Mouse (Mus musculus): Measurements from ENCODE around the gene Mrgpra6. TPM values are rescaled to one million over a fixed set of nuclear protein-coding genes. Genes with fewer than 3 reads are reported as not detected.

Mrgpra6 gene
- polyA plus RNA-seq, 1 experiment from 2014 or later: not detected

DNA sequence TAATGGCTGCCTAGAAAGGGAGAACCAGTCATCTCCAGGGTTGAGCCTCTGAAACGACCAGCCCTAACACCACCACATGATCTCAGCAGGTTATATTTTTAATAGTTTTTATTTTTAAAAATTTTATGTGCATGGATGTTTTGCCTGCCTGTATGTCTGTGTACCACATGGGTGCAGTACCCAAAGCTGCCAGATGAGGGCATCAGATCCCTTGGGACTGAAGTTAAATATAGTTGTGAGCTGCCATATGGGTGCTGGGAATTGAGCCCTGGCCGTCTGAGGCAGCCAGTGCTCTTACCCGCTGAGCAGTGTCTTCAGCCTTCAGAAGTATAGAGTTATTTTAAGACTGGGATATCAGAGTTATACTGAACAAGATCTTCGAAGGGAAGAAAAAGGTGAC is 49.3 kb downstream of the Mrgpra6 start:
- no peak overlapping the region for H3K9ac ChIP-seq (ENCODE audit: low read depth, low read length)
- H3K27ac ChIP-seq (ENCODE audit: low read depth, low read length): no peak overlapping the region
- no peak overlapping the region for H3K4me2 ChIP-seq (ENCODE audit: low read length)
- H3K4me1 ChIP-seq (ENCODE audit: control insufficient read depth, insufficient read depth, low read depth, low read length): no peaks in the 10 kb centered on the region
- WGBS: 95% methylated on average over 4 of the region's 4 CpGs
- H3K9me3 ChIP-seq (ENCODE audit: control insufficient read depth, low read length): peaks cover 1% of the 10 kb centered on the region
- no peaks in the 10 kb centered on the region for H3K27me3 ChIP-seq (replicated peaks; ENCODE audit: control insufficient read depth, insufficient read depth, low read length)
- H3K36me3 ChIP-seq (ENCODE audit: control insufficient read depth, insufficient read depth, low read length): no peaks in the 10 kb centered on the region
- no peak for ATAC-seq
- H3K4me3 ChIP-seq (ENCODE audit: low read length): no peak overlapping the region

DNA sequence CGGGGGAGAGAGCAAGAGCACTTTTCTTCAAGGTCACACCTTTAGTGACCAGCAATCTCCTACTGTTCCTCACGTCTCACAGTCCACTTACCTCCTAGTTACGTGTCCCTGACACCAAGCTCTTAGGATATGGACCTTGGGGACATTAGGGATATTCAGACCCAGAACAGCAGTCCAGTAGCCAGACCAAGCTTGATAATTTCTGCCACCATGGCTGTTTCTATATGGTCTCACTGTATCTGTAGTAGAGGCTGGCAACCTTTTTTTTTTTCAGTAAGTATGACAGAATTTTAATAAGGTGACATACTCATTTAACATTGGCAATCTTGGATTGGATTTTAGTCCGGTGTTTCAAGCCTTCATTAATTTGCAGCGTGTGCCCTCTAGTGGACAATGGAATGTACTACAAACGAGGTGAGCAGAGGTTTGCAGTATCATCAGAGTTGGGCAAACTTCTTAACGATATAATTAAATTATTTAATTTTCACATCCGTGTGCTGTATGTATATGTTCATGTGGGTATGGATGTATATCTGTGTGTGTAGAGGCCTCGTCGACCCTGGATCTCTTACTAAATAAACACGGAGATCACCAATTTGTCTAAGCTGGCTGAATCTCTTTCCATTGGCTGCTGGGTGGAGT is 54.2 kb downstream of the Mrgpra6 start:
- peak overlapping the region; percentile 47 for H3K4me2 ChIP-seq (ENCODE audit: low read length)

GRCm38 (mm10) chr7:47148298-47148697 is 56.4 kb downstream of the Mrgpra6 start:
- no peak overlapping the region for H3K27ac ChIP-seq (ENCODE audit: low read depth, low read length)
- no peaks in the 10 kb centered on the region for H3K36me3 ChIP-seq (ENCODE audit: control insufficient read depth, insufficient read depth, low read length)
- no peak overlapping the region for H3K4me2 ChIP-seq (ENCODE audit: low read length)
- H3K9me3 ChIP-seq (ENCODE audit: control insufficient read depth, low read length): no peaks in the 10 kb centered on the region
- H3K4me1 ChIP-seq (ENCODE audit: control insufficient read depth, insufficient read depth, low read depth, low read length): no peaks in the 10 kb centered on the region
- no peaks in the 10 kb centered on the region for H3K27me3 ChIP-seq (replicated peaks; ENCODE audit: control insufficient read depth, insufficient read depth, low read length)
- WGBS: 86% methylated on average over 7 of the region's 7 CpGs
- H3K4me3 ChIP-seq (ENCODE audit: low read length): no peak overlapping the region
- no peak overlapping the region for H3K9ac ChIP-seq (ENCODE audit: low read depth, low read length)
- ATAC-seq: no peak

More for the DNA sequence above, 54.2 kb downstream of the Mrgpra6 start:
- H3K4me1 ChIP-seq (ENCODE audit: control insufficient read depth, insufficient read depth, low read depth, low read length): no peaks in the 10 kb centered on the region
- no peaks in the 10 kb centered on the region for H3K9me3 ChIP-seq (ENCODE audit: control insufficient read depth, low read length)
- peak; percentile 74 for ATAC-seq
- 0 out of 2 replicates have a peak overlapping the region, but pooled peaks have one; percentile 18 for H3K4me3 ChIP-seq (ENCODE audit: low read length)
- WGBS: 17% methylated on average over 11 of the region's 11 CpGs
- H3K36me3 ChIP-seq (ENCODE audit: control insufficient read depth, insufficient read depth, low read length): no peaks in the 10 kb centered on the region
- no peaks in the 10 kb centered on the region for H3K27me3 ChIP-seq (replicated peaks; ENCODE audit: control insufficient read depth, insufficient read depth, low read length)
- no peak overlapping the region for H3K9ac ChIP-seq (ENCODE audit: low read depth, low read length)
- no peak overlapping the region for H3K27ac ChIP-seq (ENCODE audit: low read depth, low read length)

- H3K4me2 ChIP-seq (ENCODE audit: low read length): no peak overlapping the region
- 62% methylated on average over 12 of the region's 12 CpGs for WGBS
Measured at GRCm38 (mm10) chr7:47146034-47146812, 58.5 kb downstream of the Mrgpra6 start.

GRCm38 (mm10) chr7:47144299-47144698 is 60.4 kb downstream of the Mrgpra6 start:
- H3K4me3 ChIP-seq (ENCODE audit: low read length): no peak overlapping the region
- ATAC-seq: no peak
- H3K36me3 ChIP-seq (ENCODE audit: control insufficient read depth, insufficient read depth, low read length): no peaks in the 10 kb centered on the region
- no peak overlapping the region for H3K27ac ChIP-seq (ENCODE audit: low read depth, low read length)
- no peaks in the 10 kb centered on the region for H3K27me3 ChIP-seq (replicated peaks; ENCODE audit: control insufficient read depth, insufficient read depth, low read length)
- WGBS: 23% methylated on average over 6 of the region's 6 CpGs
- H3K9me3 ChIP-seq (ENCODE audit: control insufficient read depth, low read length): no peaks in the 10 kb centered on the region
- H3K4me1 ChIP-seq (ENCODE audit: control insufficient read depth, insufficient read depth, low read depth, low read length): no peaks in the 10 kb centered on the region
- H3K9ac ChIP-seq (ENCODE audit: low read depth, low read length): no peak overlapping the region
- H3K4me2 ChIP-seq (ENCODE audit: low read length): no peak overlapping the region

More at GRCm38 (mm10) chr7:47146034-47146812, 58.5 kb downstream of the Mrgpra6 start:
- H3K4me1 ChIP-seq (ENCODE audit: control insufficient read depth, insufficient read depth, low read depth, low read length): no peaks in the 10 kb centered on the region
- no peak for ATAC-seq
- no peak overlapping the region for H3K9ac ChIP-seq (ENCODE audit: low read depth, low read length)
- H3K9me3 ChIP-seq (ENCODE audit: control insufficient read depth, low read length): no peaks in the 10 kb centered on the region
- no peaks in the 10 kb centered on the region for H3K36me3 ChIP-seq (ENCODE audit: control insufficient read depth, insufficient read depth, low read length)
- no peak overlapping the region for H3K4me3 ChIP-seq (ENCODE audit: low read length)
- H3K27me3 ChIP-seq (replicated peaks; ENCODE audit: control insufficient read depth, insufficient read depth, low read length): no peaks in the 10 kb centered on the region
- H3K27ac ChIP-seq (ENCODE audit: low read depth, low read length): no peak overlapping the region

DNA sequence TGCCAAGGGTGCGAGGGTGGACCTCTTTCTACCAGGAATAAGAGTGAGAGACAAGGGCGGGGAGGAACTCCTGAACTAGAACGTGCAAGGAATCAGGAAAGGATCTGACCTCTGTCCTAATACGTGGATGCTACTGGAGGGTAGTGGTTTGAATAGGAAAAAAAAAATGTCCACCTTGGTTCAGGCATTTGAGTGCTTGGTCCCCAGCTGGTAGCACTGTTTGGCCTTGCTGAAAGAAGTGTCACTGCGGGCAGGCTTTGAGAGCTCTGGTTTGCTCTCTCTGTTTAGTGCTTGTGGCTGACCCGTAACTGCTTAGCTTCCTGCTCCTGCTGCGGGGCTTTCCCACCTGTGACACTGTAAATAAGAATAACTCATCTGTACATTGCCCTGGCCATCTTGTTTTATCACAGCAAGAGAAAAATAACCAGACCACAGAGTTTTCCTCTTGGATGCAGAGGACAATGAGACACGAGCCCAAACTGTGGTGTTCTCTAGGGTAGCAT is 64.8 kb downstream of the Mrgpra6 start:
- 84% methylated on average over 8 of the region's 8 CpGs for WGBS
- Histone ChIP-seq H3K9me3 (ENCODE audit: control insufficient read depth, low read length) (no peaks in the 10 kb centered on the region), H3K36me3 (ENCODE audit: control insufficient read depth, insufficient read depth, low read length) (no peaks in the 10 kb centered on the region), H3K4me2 (ENCODE audit: low read length) (no peak overlapping the region), H3K9ac (ENCODE audit: low read depth, low read length) (no peak overlapping the region), H3K27ac (ENCODE audit: low read depth, low read length) (no peak overlapping the region), H3K27me3 (replicated peaks; ENCODE audit: control insufficient read depth, insufficient read depth, low read length) (no peaks in the 10 kb centered on the region), H3K4me1 (ENCODE audit: control insufficient read depth, insufficient read depth, low read depth, low read length) (no peaks in the 10 kb centered on the region), H3K4me3 (ENCODE audit: low read length) (no peak overlapping the region)
- ATAC-seq: no peak

Other genes starting within 250 kb of the Mrgpra6 start
- 4.7 and 5.0 TPM in 2 replicates for gene Uevld, start 246.4 kb downstream of the Mrgpra6 start, polyA plus RNA-seq (2015; fragmentation: Nextera tagmentation; extraction: Ambion mirVana)
- gene Gm9999, start 221.3 kb downstream of the Mrgpra6 start, polyA plus RNA-seq (2015; fragmentation: Nextera tagmentation; extraction: Ambion mirVana): not detected in 2 replicates
- 7.4 and 8.0 TPM in 2 replicates for gene Spty2d1, start 196.5 kb downstream of the Mrgpra6 start, polyA plus RNA-seq (2015; fragmentation: Nextera tagmentation; extraction: Ambion mirVana)
- 25.9 and 27.3 TPM in 2 replicates for gene Tmem86a, start 154.3 kb downstream of the Mrgpra6 start, polyA plus RNA-seq (2015; fragmentation: Nextera tagmentation; extraction: Ambion mirVana)
- gene Ptpn5, start 71.2 kb downstream of the Mrgpra6 start, polyA plus RNA-seq (2015; fragmentation: Nextera tagmentation; extraction: Ambion mirVana): 181 and 198 TPM in 2 replicates
- gene Mrgpra9, start 47.9 kb upstream of the Mrgpra6 start, polyA plus RNA-seq (2015; fragmentation: Nextera tagmentation; extraction: Ambion mirVana): not detected in 2 replicates
- not detected in 2 replicates for gene Mrgpra1, start 149.3 kb upstream of the Mrgpra6 start, polyA plus RNA-seq (2015; fragmentation: Nextera tagmentation; extraction: Ambion mirVana)
- gene Mrgpra2a, start 247.2 kb upstream of the Mrgpra6 start, polyA plus RNA-seq (2015; fragmentation: Nextera tagmentation; extraction: Ambion mirVana): not detected in 2 replicates